Mouse (Mus musculus): ENCODE measurements around the gene Nsd1. TPM values are rescaled to one million over a fixed set of nuclear protein-coding genes. Genes with fewer than 3 reads are reported as not detected.
"Not testable (repeated sequence)": the region's sequence is repeated elsewhere in the genome, so short reads cannot be mapped to it uniquely, and the experiment has no call there.

Gene Nsd1
- total and polyA plus RNA-seq, 3 experiments, result 13.9 to 96.6 (median 76.6) TPM

DNA sequence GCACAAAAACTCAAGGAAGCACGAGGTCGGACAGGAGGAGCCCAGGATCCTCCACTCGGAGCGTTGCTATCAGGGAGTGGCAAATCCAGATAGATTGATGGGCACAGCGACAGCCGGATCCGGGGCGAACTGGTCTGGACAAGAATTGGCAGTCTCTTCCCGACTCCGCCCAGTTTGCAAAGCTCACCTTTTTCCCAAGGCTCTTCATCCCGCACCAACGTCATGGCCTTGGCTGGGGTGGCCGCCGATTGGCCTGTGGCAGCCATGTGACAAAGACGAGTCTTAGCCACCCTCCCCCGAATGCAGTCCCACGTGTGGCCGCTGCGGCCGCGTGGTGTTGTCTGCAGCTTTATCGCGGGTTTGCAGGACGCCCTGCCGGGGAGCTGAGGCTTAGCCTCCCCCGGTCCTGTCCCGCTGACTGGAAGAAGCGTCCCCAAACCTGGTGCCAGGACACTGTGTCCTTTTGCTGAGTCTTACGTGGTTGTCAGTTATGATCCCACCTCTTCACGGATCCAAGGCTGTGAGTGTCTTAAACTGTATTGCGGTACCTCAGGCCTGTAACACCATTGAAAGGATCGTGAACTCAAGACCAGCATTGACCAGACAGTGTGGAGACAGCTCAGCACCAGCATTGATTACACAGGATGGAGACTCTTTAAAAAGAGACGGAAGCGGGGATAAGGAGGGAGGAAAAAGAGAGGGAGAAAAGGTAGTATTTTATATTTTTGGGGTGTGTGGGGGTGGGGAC lies 19.3 kb upstream of the Nsd1 start:
- DNase-seq, result peak; percentile 99

DNA sequence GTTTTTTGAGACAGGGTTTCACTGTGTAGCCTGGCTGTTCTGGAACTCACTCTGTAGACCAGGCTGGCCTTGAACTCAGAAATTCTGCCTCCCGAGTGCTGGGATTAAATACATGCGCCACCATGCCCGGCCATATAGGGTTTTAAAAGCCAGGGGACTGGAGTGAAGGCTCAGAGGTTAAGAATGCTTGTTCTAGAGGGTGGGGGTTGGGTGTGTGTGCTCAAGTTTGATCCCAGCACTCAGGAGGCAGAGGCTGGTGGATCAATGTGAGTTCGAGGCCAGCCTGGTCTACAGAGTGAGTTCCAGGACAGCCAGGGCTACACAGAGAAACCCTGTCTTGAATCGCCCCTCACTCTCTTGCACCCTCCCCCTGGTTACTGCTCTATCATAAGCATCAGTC lies 18.0 kb upstream of the Nsd1 start:
- no peak for DNase-seq

- DNase-seq, result not testable (repeated sequence)
Observed at GRCm38 (mm10) chr13:55202758-55203157, 6.8 kb upstream of the Nsd1 start.

GRCm38 (mm10) chr13:55203740-55204139 lies 5.8 kb upstream of the Nsd1 start:
- no peak for DNase-seq

DNA sequence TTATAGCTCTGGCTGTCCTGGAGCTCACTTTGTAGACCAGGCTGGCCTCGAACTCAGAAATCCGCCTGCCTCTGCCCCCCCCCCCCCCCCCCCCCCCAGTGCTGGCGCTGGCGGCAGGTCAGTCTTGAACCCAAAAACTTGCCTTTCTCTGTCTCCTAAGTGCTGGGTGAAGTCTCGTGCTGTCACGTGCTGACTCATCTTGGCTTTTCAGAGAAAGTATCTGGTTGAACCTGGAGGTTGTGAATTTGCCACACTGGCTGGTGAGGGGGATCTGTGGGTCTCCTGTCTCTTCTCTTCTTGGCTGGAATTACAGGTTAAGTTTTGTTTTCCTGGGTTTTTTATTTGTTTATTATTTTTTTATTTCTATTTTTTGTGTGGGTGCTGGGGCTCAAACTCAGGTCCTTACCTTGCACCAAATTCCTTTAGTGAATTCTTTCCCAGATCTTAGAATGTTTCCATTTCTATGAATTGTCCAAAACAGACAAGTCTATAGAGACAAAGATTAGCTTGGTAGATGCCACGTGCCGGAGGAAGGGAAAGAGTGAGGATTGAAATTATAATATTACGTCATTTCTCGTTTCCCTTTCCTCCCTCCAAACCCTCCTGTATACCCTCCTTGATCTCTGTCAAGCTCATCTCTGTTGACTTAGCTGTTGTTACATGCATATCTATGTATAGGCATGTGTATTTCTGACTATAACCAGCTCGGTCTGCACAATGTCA lies 4.8 kb upstream of the Nsd1 start:
- DNase-seq, result no peak

GRCm38 (mm10) chr13:55205448-55206205 lies 4.0 kb upstream of the Nsd1 start:
- no peak for DNase-seq

- DNase-seq, result no peak
Observed at GRCm38 (mm10) chr13:55208837-55209648, 539 bp upstream of the Nsd1 start.

GRCm38 (mm10) chr13:55210193-55210970 lies 800 bp downstream of the Nsd1 start:
- DNase-seq, result no peak

DNA sequence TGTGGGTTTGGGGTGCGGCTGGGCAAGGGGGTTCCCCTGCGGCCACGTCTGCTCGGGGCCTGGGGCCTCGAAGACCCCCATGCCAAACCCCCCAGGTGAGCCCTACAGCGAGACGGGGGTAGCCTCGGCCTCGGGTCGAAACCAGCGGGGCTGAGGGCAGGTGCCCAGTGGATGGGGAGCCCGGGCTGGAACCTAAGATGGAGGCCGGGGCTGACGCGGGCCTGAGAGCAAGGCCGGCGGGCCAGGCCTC lies 1.3 kb downstream of the Nsd1 start:
- DNase-seq, result peak; percentile 89

GRCm38 (mm10) chr13:55211221-55212010 lies 1.8 kb downstream of the Nsd1 start:
- peak; percentile 95 for DNase-seq

DNA sequence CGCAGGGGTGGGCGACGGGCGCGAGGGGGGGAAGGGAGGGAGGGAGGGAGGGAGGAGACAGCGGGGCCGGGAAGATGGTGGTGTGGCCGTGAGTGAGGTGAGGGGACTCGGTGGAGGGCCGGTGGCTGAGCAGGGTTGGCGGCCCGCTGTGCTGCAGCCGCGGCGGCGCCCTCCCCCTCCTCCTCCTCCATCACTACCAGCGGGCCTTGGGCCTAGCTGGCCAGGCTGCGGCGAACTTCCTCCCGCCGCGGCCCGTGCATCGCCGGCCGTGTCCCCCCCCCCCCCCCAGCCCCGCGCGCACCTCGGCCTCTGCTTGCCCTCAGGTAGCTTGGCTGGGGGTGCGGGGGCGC lies 2.4 kb downstream of the Nsd1 start:
- DNase-seq, result no peak

- peak; percentile 90 for DNase-seq
Observed at GRCm38 (mm10) chr13:55212361-55213137, 3.0 kb downstream of the Nsd1 start.

- DNase-seq, result no peak
Observed at GRCm38 (mm10) chr13:55213138-55213806, 3.7 kb downstream of the Nsd1 start.

DNA sequence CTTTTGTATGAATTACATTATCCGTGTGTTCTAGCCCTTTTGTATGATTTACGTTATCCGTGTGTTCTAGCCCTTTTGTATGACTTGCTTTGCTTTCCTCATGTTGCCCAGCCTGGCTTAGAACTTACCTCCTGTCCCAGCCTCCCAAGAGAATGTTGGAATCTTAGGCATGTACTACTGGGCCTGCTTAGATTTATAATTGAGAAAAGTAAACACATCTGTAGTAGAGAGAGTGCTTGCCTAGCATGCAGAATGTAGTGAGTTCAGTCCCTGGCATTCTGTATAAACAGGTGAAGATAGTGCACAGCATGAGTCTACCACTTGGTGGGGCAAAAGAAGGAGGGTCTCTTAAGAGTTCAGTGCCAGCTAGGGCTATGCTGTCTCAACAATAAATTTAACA lies 14.8 kb downstream of the Nsd1 start:
- no peak for DNase-seq

DNA sequence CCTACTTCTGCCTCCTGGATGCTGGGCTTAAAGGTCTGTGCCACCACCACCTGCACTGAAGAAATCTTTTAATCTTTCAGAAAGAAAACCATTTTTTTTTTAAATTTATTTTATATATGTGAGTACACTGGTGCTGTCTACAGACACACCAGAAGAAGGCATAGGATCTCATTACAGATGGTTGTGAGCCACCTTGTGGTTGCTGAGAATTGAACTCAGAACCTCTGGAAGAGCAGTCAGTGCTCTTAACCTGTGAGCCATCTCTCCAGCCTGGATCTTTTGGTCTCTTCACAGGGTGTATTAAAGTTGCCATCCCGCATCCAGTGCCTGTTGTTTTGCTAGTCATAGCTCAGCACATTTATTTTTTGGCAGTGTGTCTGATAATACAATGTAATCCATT lies 21.1 kb downstream of the Nsd1 start:
- DNase-seq, result no peak

- no peak for DNase-seq
Observed at GRCm38 (mm10) chr13:55243205-55243604, 33.6 kb downstream of the Nsd1 start.

DNA sequence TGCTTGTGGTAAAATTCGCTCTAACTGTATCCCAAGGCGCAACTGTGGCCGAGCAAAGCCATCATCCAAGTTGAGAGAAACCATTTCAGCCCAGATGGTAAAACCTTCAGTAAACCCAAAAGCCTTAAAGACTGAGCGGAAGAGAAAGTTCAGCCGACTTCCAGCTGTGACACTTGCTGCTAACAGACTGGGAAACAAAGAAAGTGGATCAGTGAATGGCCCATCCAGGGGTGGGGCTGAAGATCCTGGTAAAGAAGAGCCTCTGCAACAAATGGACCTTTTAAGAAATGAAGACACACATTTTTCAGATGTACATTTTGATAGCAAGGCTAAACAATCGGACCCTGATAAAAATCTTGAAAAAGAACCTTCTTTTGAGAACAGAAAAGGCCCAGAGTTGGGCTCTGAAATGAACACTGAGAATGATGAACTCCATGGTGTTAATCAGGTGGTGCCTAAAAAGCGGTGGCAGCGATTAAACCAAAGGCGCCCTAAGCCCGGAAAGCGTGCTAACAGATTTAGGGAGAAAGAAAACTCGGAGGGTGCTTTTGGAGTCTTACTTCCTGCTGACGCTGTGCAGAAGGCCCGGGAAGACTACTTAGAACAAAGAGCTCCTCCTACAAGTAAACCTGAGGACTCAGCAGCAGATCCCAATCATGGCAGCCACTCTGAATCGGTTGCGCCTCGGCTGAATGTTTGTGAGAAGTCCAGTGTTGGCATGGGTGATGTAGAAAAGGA lies 37.9 kb downstream of the Nsd1 start:
- no peak for DNase-seq

DNA sequence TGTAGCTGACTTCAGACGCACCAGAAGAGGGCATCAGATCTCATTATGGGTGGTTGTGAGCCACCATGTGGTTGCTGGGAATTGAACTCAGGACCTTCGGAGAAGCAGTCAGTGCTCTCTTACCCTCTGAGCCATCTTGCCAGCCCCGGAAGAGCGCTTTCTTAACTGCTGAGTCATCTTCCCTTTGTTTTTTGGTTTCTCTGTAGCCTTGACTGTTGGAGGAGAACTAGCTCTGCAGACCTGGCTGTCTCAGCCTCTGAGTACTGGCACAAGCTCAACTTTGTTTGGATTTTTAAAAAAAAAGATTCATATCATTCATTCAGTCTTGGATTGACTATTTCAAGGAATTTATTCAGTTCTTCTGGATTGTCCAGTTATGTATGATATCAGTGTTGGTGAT lies 39.7 kb downstream of the Nsd1 start:
- peak; percentile 45 for DNase-seq

GRCm38 (mm10) chr13:55252820-55253219 lies 43.2 kb downstream of the Nsd1 start:
- DNase-seq, result no peak
